Mouse (Mus musculus) stomach, postnatal 0 days (tissue): ENCODE measurements around the gene Kars.

Experiments
- CTCF ChIP-seq: IDR thresholded peaks from 2 replicates; pipeline ENCODE4 v1.5.1; 2016; ENCODE audit warnings: antibody characterized with exemption, low read depth, mild to moderate bottlenecking, moderate library complexity
- EP300 ChIP-seq: optimal IDR thresholded peaks from 2 replicates; pipeline ENCODE3; 2016; ENCODE audit warnings: antibody characterized with exemption

- peak; percentile 95 for TF ChIP-seq CTCF
- no peak for TF ChIP-seq EP300
These were observed 34.8 kb upstream of the Kars start for GRCm38 (mm10) chr8:112045896-112046295.
